Mouse (Mus musculus): ENCODE results near the gene Olfr860.
"Not testable (repeated sequence)": the region's sequence is repeated elsewhere in the genome, so short reads cannot be mapped to it uniquely, and the experiment has no call there.

Gene Olfr860

GRCm38 (mm10) chr9:19849647-19850046 lies at the start of gene Olfr860:
TSS of gene Olfr860 (minus strand) at chr9:19849747.
- in situ Hi-C loops (cut with MboI) = no loop called here

- in situ Hi-C loops (cut with MboI) = no loop called here
Observed at GRCm38 (mm10) chr9:19887904-19888303, 38.4 kb upstream of the Olfr860 start, which contains the start of gene Olfr862. TSS of gene Olfr862 (minus strand) at chr9:19888004.

GRCm38 (mm10) chr9:19804606-19805005 lies 44.9 kb downstream of the Olfr860 start, which contains the start of gene Olfr859:
TSS of gene Olfr859 (plus strand) at chr9:19804906.
- in situ Hi-C loops (cut with MboI) = not testable (repeated sequence)

GRCm38 (mm10) chr9:19803000-19803399 lies 46.5 kb downstream of the Olfr860 start:
- in situ Hi-C loops (cut with MboI) = no loop called here

Data from mature B cell (primary cell).